Mouse (Mus musculus): ENCODE data around the gene Cand2. TPM values are rescaled to one million over a fixed set of nuclear protein-coding genes. Genes with fewer than 3 reads are reported as not detected.

The Cand2 gene
- polyA plus RNA-seq, 1 experiment: 7.4 TPM

GRCm38 (mm10) chr6:115767357-115767756 lies 7.0 kb upstream of the Cand2 start:
- no peak for TF ChIP-seq GATA1 (IDR thresholded peaks at IDR 0.05; ENCODE audit: low read length)

DNA sequence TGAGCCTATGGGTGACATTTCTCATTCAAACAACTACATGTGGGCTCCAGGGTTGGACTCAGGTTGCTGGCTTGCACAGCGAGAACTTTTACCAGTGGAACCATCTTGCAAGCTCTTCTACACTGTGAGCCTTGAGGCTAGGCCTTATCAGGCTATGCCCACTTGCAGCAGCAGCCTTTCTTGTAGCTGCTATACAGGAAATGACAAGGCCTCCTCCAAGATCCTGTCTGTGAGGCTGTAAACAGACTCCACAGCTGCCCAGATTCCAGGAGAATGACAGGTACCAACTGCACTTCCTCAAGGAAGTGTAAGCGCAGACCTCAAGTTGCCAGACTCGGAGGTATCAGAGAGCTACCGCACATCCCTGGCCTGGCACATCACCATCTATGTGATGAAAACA lies 6.1 kb upstream of the Cand2 start:
- no peak for TF ChIP-seq GATA1 (IDR thresholded peaks at IDR 0.05; ENCODE audit: low read length)

GRCm38 (mm10) chr6:115770059-115770670 lies 4.2 kb upstream of the Cand2 start:
- no peak for TF ChIP-seq GATA1 (IDR thresholded peaks at IDR 0.05; ENCODE audit: low read length)

- TF ChIP-seq GATA1 (IDR thresholded peaks at IDR 0.05; ENCODE audit: low read length): no peak
Measured at GRCm38 (mm10) chr6:115770852-115771251, 3.5 kb upstream of the Cand2 start.

- TF ChIP-seq GATA1 (IDR thresholded peaks at IDR 0.05; ENCODE audit: low read length): no peak
Measured at GRCm38 (mm10) chr6:115772201-115772600, 2.1 kb upstream of the Cand2 start.

- no peak for TF ChIP-seq GATA1 (IDR thresholded peaks at IDR 0.05; ENCODE audit: low read length)
Measured at GRCm38 (mm10) chr6:115772604-115773003, 1.7 kb upstream of the Cand2 start.

GRCm38 (mm10) chr6:115773966-115774413 lies 348 bp upstream of the Cand2 start:
- no peak for TF ChIP-seq GATA1 (IDR thresholded peaks at IDR 0.05; ENCODE audit: low read length)

DNA sequence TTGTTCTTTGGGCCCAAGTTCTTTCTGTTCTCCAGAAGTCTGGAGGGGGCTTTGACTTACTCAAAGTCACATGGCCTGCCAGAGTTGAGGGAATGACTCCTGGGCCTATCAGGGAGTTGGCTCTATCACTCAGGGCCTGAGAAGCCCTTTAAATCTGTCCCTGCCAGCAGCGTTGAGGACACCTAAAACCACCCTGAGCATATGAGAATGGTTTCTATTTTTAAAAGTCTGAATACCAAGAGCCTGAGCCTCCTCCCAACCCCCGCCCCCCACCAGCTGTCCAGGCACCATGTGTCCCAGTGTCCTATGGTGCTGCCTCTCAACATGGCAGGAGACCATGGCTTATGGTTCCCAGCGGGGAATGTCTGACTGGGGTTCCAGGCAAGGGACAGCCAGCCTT lies 1.5 kb downstream of the Cand2 start:
- no peak for TF ChIP-seq GATA1 (IDR thresholded peaks at IDR 0.05; ENCODE audit: low read length)

GRCm38 (mm10) chr6:115776363-115776762 lies 2.0 kb downstream of the Cand2 start:
- TF ChIP-seq GATA1 (IDR thresholded peaks at IDR 0.05; ENCODE audit: low read length): no peak

DNA sequence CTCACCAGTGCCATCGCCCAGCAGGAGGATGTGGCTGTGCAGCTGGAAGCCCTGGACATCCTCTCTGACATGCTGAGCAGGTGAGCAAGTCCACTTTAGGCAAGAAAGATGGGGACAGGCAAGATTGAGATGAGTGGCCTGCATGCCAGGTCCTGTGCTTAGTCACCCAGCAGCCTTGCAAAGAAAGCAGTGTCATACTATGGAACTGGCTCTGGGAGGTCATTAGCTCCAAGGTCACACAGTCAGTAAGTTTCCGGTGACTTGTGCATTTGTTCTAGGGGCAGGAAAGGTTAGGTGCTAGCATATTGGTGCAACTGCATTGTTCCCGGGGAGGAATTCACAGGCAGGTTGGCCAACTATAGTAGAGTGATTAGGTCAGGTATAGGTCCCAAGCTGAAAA lies 8.4 kb downstream of the Cand2 start:
- TF ChIP-seq GATA1 (IDR thresholded peaks at IDR 0.05; ENCODE audit: low read length): no peak

DNA sequence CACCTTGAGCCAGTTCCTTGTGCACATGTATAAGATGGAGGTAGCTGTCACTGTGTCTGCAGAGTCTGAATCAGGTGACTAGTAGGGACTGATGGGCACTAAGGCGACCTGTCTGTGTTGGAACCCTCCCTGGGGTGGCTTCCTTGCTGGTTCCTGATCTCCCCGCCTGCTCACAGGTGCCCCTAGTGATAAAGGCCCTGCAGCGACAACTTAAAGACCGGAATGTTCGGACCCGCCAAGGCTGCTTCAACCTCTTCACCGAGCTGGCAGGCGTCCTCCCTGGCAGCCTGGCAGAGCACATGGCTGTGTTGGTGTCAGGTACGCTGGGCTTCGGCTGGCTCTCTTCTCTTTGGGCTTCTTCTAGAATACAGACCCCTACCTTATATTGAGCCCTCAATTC lies 16.7 kb downstream of the Cand2 start:
- no peak for TF ChIP-seq GATA1 (IDR thresholded peaks at IDR 0.05; ENCODE audit: low read length)

- TF ChIP-seq GATA1 (IDR thresholded peaks at IDR 0.05; ENCODE audit: low read length): no peak
Measured at GRCm38 (mm10) chr6:115791842-115792686, 17.7 kb downstream of the Cand2 start.

GRCm38 (mm10) chr6:115792691-115793215 lies 18.4 kb downstream of the Cand2 start:
- TF ChIP-seq GATA1 (IDR thresholded peaks at IDR 0.05; ENCODE audit: low read length): no peak

DNA sequence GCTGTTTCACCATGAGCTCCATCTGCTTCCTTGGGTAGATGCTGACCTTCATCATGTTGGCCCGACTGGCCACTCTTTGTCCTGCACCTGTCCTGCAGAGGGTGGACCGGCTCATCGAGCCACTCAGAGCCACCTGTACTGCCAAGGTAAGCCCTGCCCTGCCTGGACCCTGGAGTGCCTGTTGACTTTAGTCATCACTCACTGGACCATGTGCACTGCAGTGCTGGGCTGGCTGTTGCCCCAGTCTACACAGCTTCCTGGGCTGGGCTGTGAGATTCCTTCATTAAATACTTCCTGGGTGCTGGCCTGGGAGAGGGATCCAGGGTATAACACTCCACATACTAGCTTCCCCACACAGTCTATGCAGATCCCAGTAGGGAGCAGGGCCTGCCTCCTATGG lies 27.5 kb downstream of the Cand2 start:
- TF ChIP-seq GATA1 (IDR thresholded peaks at IDR 0.05; ENCODE audit: low read length): no peak

DNA sequence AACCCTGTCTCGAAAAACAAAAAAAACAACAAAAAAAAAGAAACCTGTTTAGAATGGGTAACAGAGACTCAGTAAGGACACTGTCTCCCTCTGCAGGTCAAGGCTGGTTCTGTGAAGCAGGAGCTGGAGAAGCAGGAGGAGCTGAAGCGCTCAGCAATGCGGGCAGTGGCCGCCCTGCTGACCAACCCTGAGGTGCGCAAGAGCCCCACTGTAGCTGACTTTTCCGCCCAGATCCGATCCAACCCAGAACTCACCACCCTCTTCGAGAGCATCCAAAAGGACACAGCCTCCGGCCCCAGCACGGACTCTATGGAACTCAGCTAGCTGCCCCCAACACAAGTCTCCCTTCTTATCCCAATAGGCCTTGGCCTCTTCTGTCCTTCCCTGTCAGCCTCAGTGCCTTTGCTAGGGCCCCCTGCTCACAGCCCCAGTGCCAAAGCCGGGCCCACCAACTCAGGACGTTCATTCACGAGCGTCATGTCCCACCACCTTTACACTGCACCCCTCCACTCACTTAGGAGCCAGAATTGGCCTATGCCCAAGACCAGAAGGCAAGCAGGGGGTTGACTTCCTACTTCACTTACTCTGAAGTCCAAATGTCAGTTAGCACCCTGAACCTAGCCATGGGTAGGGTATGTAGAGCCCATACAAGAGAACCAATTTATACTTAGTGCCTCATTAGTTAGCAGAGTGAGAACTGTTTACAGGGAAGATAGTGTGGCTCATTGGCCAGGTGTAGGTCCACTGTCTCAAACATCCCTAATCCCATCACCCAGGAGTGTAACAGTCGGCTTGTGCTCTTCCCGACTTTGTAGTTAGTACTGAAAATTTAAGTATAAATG lies 29.4 kb downstream of the Cand2 start:
- no peak for TF ChIP-seq GATA1 (IDR thresholded peaks at IDR 0.05; ENCODE audit: low read length)
